Mouse (Mus musculus) spleen, adult 2 months (tissue): ENCODE measurements around the gene Jade1.

Experiments used
- CTCF ChIP-seq: fragments of 200-500 bp; IDR thresholded peaks from 2 replicates; pipeline ENCODE4 v1.5.1; 2011; ENCODE audit warnings: mild to moderate bottlenecking, inconsistent platforms; ENCODE audit not compliant: insufficient read depth, insufficient read length, insufficient replicate concordance; ENCODE audit errors: extremely low read depth
- POLR2A ChIP-seq: fragments of 200-500 bp; IDR thresholded peaks from 2 replicates; pipeline ENCODE4 v1.6.1; 2011; ENCODE audit warnings: low read depth, low read length, inconsistent platforms

DNA sequence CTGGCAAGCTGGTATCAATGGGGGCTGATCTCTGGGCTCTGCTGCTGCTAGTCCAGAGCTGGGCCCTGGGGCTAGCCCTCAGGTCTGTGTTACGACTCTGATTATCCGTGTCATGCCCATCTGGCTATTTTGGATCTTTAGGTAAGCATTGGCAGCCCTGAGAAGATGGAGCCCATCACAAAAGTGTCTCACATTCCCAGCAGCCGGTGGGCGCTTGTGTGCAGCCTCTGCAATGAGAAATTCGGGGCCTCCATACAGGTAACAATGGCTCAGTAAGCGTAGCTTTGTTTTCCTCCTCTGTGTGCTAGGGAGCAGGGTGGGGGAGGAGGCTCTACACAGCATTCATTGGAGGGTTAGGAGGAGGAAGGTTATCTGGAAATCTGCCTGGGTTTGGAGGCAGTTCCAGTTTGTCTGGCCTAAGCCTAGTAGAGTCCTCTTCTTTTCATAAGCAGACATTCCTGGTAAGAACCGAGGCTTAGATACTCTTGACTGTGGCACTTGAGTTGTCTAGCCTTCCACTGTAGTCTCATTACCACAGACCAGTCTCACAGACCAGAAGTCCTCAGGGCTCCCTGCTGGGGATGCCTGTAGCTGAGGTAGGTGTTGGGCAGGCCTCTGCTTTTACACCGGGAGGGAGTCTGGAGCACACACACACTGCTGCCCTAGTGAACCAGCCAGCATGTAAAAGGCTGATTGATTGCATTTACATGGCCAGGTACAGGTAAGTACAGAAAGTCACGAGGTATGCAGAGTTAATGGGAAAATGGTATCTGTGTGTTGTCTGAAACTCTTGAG is 45.9 kb downstream of the Jade1 start:
- TF ChIP-seq CTCF: no peak
- TF ChIP-seq POLR2A: no peak
